In genomic region chr10:117697561-117698115, GRCm38 (mm10) we compare ENCODE assay signal across 25 mouse cellular contexts. TPM values are rescaled to one million over a fixed set of nuclear protein-coding genes. Genes with fewer than 3 reads are reported as not detected.
DNase-seq lines count a peak whose midpoint lies in the region; ATAC-seq and TF ChIP-seq lines count a peak whose summit lies in the region.
"Had no signal": no experiment of that assay in that cellular context is flagged by ENCODE, and none has a peak within 500 bp of the region (broad histone marks: within the 10 kb centered on the region; RNA-seq: fewer than 3 reads in every experiment).

No protein-coding gene starts in this region.

- TF ChIP-seq EP300 in liver, postnatal 0 days (IDR thresholded peaks at IDR 0.05; ENCODE audit: low read depth), result no peak
- no peak for TF ChIP-seq EP300 in liver, embryonic 14.5 days (IDR thresholded peaks at IDR 0.05; ENCODE audit: low read depth)

- no peaks in the 10 kb centered on the region for H3K27me3 ChIP-seq in liver, embryonic 11.5 days (replicated peaks; ENCODE audit: control insufficient read depth, insufficient read depth, low read length)
- H3K27me3 ChIP-seq in liver, postnatal 0 days (ENCODE audit: insufficient read depth, low read length), result no peaks in the 10 kb centered on the region
- no peaks in the 10 kb centered on the region for H3K27me3 ChIP-seq in liver, embryonic 14.5 days (ENCODE audit: control insufficient read depth, insufficient read depth, low read length)
- H3K27me3 ChIP-seq: forebrain, embryonic 12.5 days; limb, embryonic 12.5 days had no signal

- H3K27ac ChIP-seq in liver, embryonic 11.5 days (ENCODE audit: low read depth, low read length), result no peak overlapping the region
- H3K27ac ChIP-seq in liver, postnatal 0 days (ENCODE audit: low read depth), result no peak overlapping the region
- H3K27ac ChIP-seq in liver, embryonic 14.5 days, result no peak overlapping the region
- H3K27ac ChIP-seq: forebrain, embryonic 12.5 days; gastrocnemius, adult 2 months; heart, embryonic 10.5 days; hindbrain, embryonic 10.5 days; hindbrain, postnatal 0 days; limb, embryonic 12.5 days; midbrain, embryonic 10.5 days had no signal

- WGBS in liver, embryonic 11.5 days, result 94% methylated on average over 3 of the region's 3 CpGs
- WGBS in liver, postnatal 0 days (ENCODE audit: insufficient replicate concordance), result 94% methylated on average over 3 of the region's 3 CpGs
- WGBS in liver, embryonic 14.5 days (ENCODE audit: insufficient replicate concordance), result 86% methylated on average over 3 of the region's 3 CpGs

- no peaks in the 10 kb centered on the region for H3K4me1 ChIP-seq in liver, embryonic 11.5 days (replicated peaks; ENCODE audit: control insufficient read depth, insufficient read depth, low read length)
- no peaks in the 10 kb centered on the region for H3K4me1 ChIP-seq in liver, postnatal 0 days (ENCODE audit: insufficient read depth)
- H3K4me1 ChIP-seq in liver, embryonic 14.5 days (replicated peaks; ENCODE audit: control insufficient read depth in 2 of 2, insufficient read depth in 2 of 2, low read length in 1 of 2), result no peaks in the 10 kb centered on the region
- H3K4me1 ChIP-seq: forebrain, embryonic 12.5 days; heart, embryonic 10.5 days; hindbrain, embryonic 10.5 days; limb, embryonic 12.5 days; midbrain, embryonic 10.5 days had no signal

- no peak for TF ChIP-seq CTCF in liver, postnatal 0 days (IDR thresholded peaks at IDR 0.05; ENCODE audit: low read depth)
- TF ChIP-seq CTCF in liver, embryonic 14.5 days (IDR thresholded peaks at IDR 0.05; ENCODE audit: low read depth), result no peak

- ATAC-seq in liver, embryonic 11.5 days (replicated peaks; ENCODE audit: low FRiP score), result peak; percentile 47; the same call in 1 of the 2 replicates
- ATAC-seq in liver, postnatal 0 days, result no peak
- peak; percentile 53; the same call in 1 of the 2 replicates for ATAC-seq in liver, embryonic 14.5 days (ENCODE audit: insufficient read depth)
- ATAC-seq: CD4-positive, CD25-positive, alpha-beta regulatory T cell, adult 4 months; hindbrain, postnatal 0 days; intestine, postnatal 0 days; midbrain, embryonic 16.5 days had no signal

- DNase-seq in liver, embryonic 11.5 days (ENCODE audit: low spot score), result no peak
- DNase-seq in liver, postnatal 0 days, result no peak
- DNase-seq in ZHBTc4 (ENCODE audit: low read depth, low spot score), result peak; percentile 85
- DNase-seq in liver, embryonic 14.5 days (ENCODE audit: low read depth in 3 of 3, low spot score in 3 of 3), result no peak
- no peak for DNase-seq in embryo, embryonic 9.5 days (ENCODE audit: extremely low spot score)
- DNase-seq in urinary bladder, postnatal 4 days (ENCODE audit: low spot score in 2 of 2), result no peak
- DNase-seq in frontal cortex, postnatal 10 days (ENCODE audit: low spot score in 2 of 2), result no peak
- DNase-seq: adrenal gland, postnatal 14 days; cerebellum, adult 9-10 months; gastrocnemius, adult 2 months; kidney, postnatal 36 days; lung, adult 2 months; right cerebral cortex, adult 18-20 months; right cerebral cortex, postnatal 4 days; thymus, adult 18-20 months; thymus, postnatal 36 days had no signal

- H3K4me2 ChIP-seq in liver, embryonic 11.5 days, result no peak overlapping the region
- H3K4me2 ChIP-seq in liver, postnatal 0 days (ENCODE audit: low read depth, low read length), result no peak overlapping the region
- no peak overlapping the region for H3K4me2 ChIP-seq in liver, embryonic 14.5 days (ENCODE audit: low read depth)
- H3K4me2 ChIP-seq: forebrain, embryonic 12.5 days; limb, embryonic 12.5 days had no signal

- H3K9ac ChIP-seq in liver, embryonic 11.5 days (ENCODE audit: low read depth, low read length), result no peak overlapping the region
- H3K9ac ChIP-seq in liver, postnatal 0 days (replicated peaks), result no peak overlapping the region
- H3K9ac ChIP-seq in liver, embryonic 14.5 days (replicated peaks), result no peak overlapping the region
- H3K9ac ChIP-seq: forebrain, embryonic 12.5 days; limb, embryonic 12.5 days had no signal

- peaks cover 59% of the 10 kb centered on the region for H3K36me3 ChIP-seq in liver, embryonic 11.5 days (ENCODE audit: control insufficient read depth, insufficient read depth, low read length)
- H3K36me3 ChIP-seq in liver, postnatal 0 days (replicated peaks; ENCODE audit: insufficient read depth, low read length), result peaks cover 89% of the 10 kb centered on the region
- H3K36me3 ChIP-seq in liver, embryonic 14.5 days (replicated peaks; ENCODE audit: control insufficient read depth, insufficient read depth, low read depth), result peaks cover 87% of the 10 kb centered on the region

- no peaks in the 10 kb centered on the region for H3K9me3 ChIP-seq in liver, embryonic 11.5 days (ENCODE audit: control insufficient read depth, low read length)
- no peaks in the 10 kb centered on the region for H3K9me3 ChIP-seq in liver, postnatal 0 days (ENCODE audit: low read length)
- peaks cover 3% of the 10 kb centered on the region for H3K9me3 ChIP-seq in liver, embryonic 14.5 days (ENCODE audit: control insufficient read depth, low read length)
- H3K9me3 ChIP-seq: forebrain, embryonic 12.5 days; heart, embryonic 10.5 days; hindbrain, embryonic 10.5 days; limb, embryonic 12.5 days; midbrain, embryonic 10.5 days had no signal

- no peak overlapping the region for H3K4me3 ChIP-seq in liver, embryonic 11.5 days (ENCODE audit: low read depth, low read length)
- H3K4me3 ChIP-seq in liver, postnatal 0 days (ENCODE audit: low read depth, low read length), result no peak overlapping the region
- no peak overlapping the region for H3K4me3 ChIP-seq in liver, embryonic 14.5 days (ENCODE audit: insufficient read depth in 1 of 2, low read depth in 2 of 2, low read length in 2 of 2)
- H3K4me3 ChIP-seq: forebrain, embryonic 12.5 days; gastrocnemius, adult 2 months; heart, embryonic 10.5 days; hindbrain, embryonic 10.5 days; limb, embryonic 12.5 days; midbrain, embryonic 10.5 days had no signal

RNA-seq across cellular contexts. Expression of gene Mdm2, which starts 12.9 kb away (rescaled TPM):
- 56.0 and 56.7 TPM in 2 replicates for polyA plus RNA-seq in liver, embryonic 11.5 days (2014; fragmentation: Nextera tagmentation; extraction: Ambion mirVana)
- 10.5 and 11.3 TPM in 2 replicates for polyA plus RNA-seq in liver, postnatal 0 days (2015; fragmentation: Nextera tagmentation; extraction: Ambion mirVana)
- polyA plus RNA-seq in liver, embryonic 14.5 days (2012; rRNA removed), result 14.4 and 20.0 TPM in 2 replicates
- 12.8 and 13.9 TPM in 2 replicates for polyA plus RNA-seq in liver, embryonic 14.5 days (2014; fragmentation: Nextera tagmentation; extraction: Ambion mirVana)

RNA-seq across cellular contexts. Expression of gene Slc35e3, which starts 48.5 kb away (rescaled TPM):
- polyA plus RNA-seq in liver, embryonic 11.5 days (2014; fragmentation: Nextera tagmentation; extraction: Ambion mirVana), result 7.1 and 7.2 TPM in 2 replicates
- 2.8 and 3.7 TPM in 2 replicates for polyA plus RNA-seq in liver, postnatal 0 days (2015; fragmentation: Nextera tagmentation; extraction: Ambion mirVana)
- polyA plus RNA-seq in liver, embryonic 14.5 days (2012; rRNA removed), result 1.7 TPM in 2 replicates
- 1.3 and 1.5 TPM in 2 replicates for polyA plus RNA-seq in liver, embryonic 14.5 days (2014; fragmentation: Nextera tagmentation; extraction: Ambion mirVana)
